Mouse (Mus musculus): ENCODE data around the gene Tgfbr2. TPM values are rescaled to one million over a fixed set of nuclear protein-coding genes. Genes with fewer than 3 reads are reported as not detected.
"Not testable (repeated sequence)": the region's sequence is repeated elsewhere in the genome, so short reads cannot be mapped to it uniquely, and the experiment has no call there.

Gene Tgfbr2
- polyA plus RNA-seq, 1 experiment from 2014 or later = 108 TPM

DNA sequence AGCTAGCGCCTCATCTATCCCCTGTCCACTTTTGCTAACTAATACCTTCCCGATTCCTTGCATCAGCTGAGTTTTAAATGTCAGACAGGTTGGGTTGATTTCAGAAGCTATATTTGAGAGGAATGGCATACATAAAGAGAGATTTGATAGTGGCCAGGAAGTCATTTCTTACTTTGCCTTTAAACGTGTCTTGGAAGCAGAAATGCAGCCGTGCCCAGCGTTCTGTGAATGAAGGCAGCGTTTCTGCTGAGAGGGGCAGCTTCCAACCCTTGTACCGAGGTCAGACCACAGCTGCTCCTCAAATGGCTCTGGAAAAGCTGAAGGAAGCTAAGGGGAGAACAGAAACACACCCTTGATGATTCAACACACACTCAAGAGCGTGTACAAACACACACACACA lies 121.2 kb downstream of the Tgfbr2 start:
- no peak for DNase-seq (ENCODE audit: low read depth, low spot score)
- no peak for ATAC-seq
- POLR2A ChIA-PET = no interaction called here
- no peak for TF ChIP-seq CTCF (IDR thresholded peaks at IDR 0.05)
- in situ Hi-C loops (cut with MboI; ENCODE audit: low pct_unique_long_range_greater_than_20kb) = no loop called here
- CTCF ChIA-PET = no interaction called here
- H3K27me3 ChIP-seq = peaks cover 4% of the 10 kb centered on the region

DNA sequence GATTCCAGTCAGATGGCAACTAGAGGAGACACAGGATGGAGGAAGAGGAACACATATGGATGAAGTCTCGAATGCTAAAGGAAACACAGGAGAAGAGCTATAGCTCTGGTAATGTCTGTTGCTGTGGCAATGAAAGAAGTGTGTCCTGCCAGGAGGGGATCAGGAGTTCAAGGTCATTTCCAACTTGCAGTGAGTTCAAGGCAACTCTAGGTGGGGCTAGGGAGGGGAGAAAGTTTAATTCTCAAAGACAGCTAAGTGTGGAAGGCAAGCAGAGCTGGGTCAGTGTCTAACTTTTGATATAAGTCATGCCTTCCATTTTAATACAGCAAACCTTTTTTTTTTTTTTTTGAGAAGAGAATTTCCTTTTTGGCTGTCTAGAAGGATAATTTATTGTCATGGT lies 125.2 kb downstream of the Tgfbr2 start:
- CTCF ChIA-PET = no interaction called here
- in situ Hi-C loops (cut with MboI; ENCODE audit: low pct_unique_long_range_greater_than_20kb) = loop anchor here (25.0 kb wide), 1 partner anchor 888 kb away; no protein-coding TSS in a partner anchor
- DNase-seq (ENCODE audit: low read depth, low spot score) = no peak

DNA sequence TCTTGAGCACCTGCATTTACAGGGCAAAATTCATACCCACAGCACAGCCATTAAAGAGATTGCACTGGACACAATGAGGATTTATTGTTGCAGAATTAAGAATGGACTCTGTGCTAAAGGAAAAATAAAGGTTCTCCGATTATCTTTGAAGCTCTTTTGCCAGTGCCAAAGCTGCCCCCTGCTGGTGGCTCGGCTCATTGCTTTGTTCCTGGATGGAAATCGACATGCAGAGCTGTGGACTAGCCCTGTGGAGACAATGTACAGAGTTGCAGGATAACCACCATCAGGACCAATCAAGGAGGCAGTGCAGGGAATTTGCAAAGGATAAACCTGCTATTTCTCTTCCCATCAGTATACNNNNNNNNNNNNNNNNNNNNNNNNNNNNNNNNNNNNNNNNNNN lies 133.4 kb downstream of the Tgfbr2 start:
- peak; percentile 94 for TF ChIP-seq CTCF (IDR thresholded peaks at IDR 0.05)
- peaks cover 17% of the 10 kb centered on the region for H3K27me3 ChIP-seq
- ATAC-seq (no peak), DNase-seq (ENCODE audit: low read depth, low spot score) (no peak)
- CTCF ChIA-PET = interaction anchor here (1.0 kb wide), 1 partner anchor 16 kb away, joined by 3 read pairs; no protein-coding TSS in a partner anchor
- POLR2A ChIA-PET = no interaction called here
- in situ Hi-C loops (cut with MboI; ENCODE audit: low pct_unique_long_range_greater_than_20kb) = loop anchor here (5.0 to 25.0 kb wide), 2 partner anchors 334 to 879 kb away; no protein-coding TSS in a partner anchor

More for the DNA sequence above, 125.2 kb downstream of the Tgfbr2 start:
- POLR2A ChIA-PET = interaction anchor here (0.7 kb wide), 1 partner anchor 889 kb away, joined by 3 read pairs; no protein-coding TSS in a partner anchor
- no peak for TF ChIP-seq CTCF (IDR thresholded peaks at IDR 0.05)
- H3K27me3 ChIP-seq = peaks cover 14% of the 10 kb centered on the region
- no peak for ATAC-seq

DNA sequence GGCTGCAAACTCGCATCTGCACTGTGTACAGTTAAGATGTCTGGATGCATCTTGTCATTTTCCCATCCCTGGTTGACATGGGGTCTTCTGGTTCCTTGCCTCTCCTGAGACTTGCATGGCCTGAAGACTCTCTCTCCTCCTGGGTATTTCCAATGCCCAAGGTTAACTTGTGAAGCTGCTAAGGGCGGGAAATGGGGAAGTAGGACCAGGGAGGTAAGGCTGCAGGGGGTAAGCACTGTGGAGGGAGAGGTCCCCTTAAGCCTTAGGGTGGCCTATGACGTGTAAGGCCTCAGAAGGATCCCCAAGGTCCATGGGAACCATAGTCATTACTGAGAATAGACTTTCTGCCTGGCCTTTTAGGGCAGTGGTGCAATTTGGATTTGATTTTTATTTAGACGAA lies 133.8 kb downstream of the Tgfbr2 start:
- ATAC-seq = no peak
- ChIA-PET POLR2A (no interaction called here), CTCF (interaction anchor here (1.0 kb wide), 1 partner anchor 17 kb away, joined by 3 read pairs; no protein-coding TSS in a partner anchor)
- DNase-seq (ENCODE audit: low read depth, low spot score) = no peak
- no peak for TF ChIP-seq CTCF (IDR thresholded peaks at IDR 0.05)
- peaks cover 17% of the 10 kb centered on the region for H3K27me3 ChIP-seq
- in situ Hi-C loops (cut with MboI; ENCODE audit: low pct_unique_long_range_greater_than_20kb) = loop anchor here (5.0 to 25.0 kb wide), 2 partner anchors 334 to 879 kb away; no protein-coding TSS in a partner anchor

DNA sequence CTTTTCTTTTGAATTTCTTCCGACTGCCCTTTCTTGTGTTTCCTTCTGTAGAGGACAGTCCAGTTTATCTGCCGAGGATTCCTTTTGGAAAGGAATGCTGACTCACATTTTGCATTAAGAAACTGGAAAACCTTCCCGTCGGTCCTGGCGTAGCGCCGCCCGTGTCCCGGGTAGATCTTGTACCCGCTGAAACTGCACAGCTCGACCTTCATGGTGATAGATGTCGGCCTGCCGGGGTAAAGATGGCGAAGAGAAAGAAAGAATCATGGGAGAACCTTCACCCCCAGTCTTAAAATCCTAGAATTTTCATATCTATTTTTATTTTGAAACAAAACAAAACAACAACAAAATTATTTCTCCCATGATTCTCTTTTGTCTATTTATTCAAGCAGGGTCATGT lies 134.3 kb downstream of the Tgfbr2 start:
- H3K27me3 ChIP-seq = peaks cover 17% of the 10 kb centered on the region
- POLR2A ChIA-PET = interaction anchor here (0.6 kb wide), 1 partner anchor 977 kb away, joined by 4 read pairs; no protein-coding TSS in a partner anchor
- DNase-seq (ENCODE audit: low read depth, low spot score); ATAC-seq; CTCF ChIA-PET: not testable (repeated sequence)
- in situ Hi-C loops (cut with MboI; ENCODE audit: low pct_unique_long_range_greater_than_20kb) = loop anchor here (5.0 to 25.0 kb wide), 2 partner anchors 334 to 879 kb away; no protein-coding TSS in a partner anchor

DNA sequence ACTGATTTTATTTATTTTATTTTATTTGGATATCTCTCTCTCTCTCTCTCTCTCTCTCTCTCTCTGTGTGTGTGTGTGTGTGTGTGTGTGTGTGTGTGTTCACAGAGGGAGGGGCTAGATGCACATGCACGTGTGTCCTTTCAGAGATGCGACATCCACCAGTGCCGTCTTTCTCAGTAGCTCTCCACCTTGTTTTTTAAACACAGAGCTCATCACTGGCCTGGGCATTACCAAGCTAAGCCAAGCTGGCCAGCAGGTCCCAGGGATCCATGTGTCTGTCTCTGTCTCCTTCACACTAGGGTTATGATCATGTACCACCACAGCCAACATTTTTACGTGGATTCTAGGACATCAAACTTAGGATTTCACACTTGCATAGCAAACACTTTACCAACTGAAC lies 135.2 kb downstream of the Tgfbr2 start:
- in situ Hi-C loops (cut with MboI; ENCODE audit: low pct_unique_long_range_greater_than_20kb) = loop anchor here (5.0 to 25.0 kb wide), 2 partner anchors 333 to 878 kb away; no protein-coding TSS in a partner anchor
- no peak for ATAC-seq
- ChIA-PET CTCF (no interaction called here), POLR2A (interaction anchor here (0.6 kb wide), 1 partner anchor 524 kb away, joined by 4 read pairs; no protein-coding TSS in a partner anchor)
- no peak for TF ChIP-seq CTCF (IDR thresholded peaks at IDR 0.05)
- peaks cover 10% of the 10 kb centered on the region for H3K27me3 ChIP-seq
- no peak for DNase-seq (ENCODE audit: low read depth, low spot score)

DNA sequence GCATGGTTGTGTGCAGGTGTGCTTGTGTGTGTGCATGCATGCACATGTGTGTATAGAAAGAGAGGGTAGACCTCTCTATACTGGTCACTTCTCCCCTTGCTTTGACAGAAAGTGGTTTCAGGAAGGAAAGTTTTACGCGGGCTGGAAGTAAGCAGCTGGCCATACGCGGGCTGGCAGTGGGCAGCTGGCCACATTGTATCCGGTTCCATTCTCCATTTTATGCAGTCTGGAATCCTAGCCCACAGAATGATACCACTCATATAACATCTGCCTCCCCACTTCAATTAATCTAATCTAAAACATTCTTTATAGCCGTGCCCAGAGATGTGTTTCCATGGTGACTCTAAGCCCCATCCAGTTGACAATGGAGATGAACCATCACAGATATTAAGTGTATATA lies 136.9 kb downstream of the Tgfbr2 start:
- ATAC-seq = no peak
- H3K27me3 ChIP-seq = peaks cover 14% of the 10 kb centered on the region
- POLR2A ChIA-PET = no interaction called here
- no peak for TF ChIP-seq CTCF (IDR thresholded peaks at IDR 0.05)
- DNase-seq (ENCODE audit: low read depth, low spot score) = no peak
- CTCF ChIA-PET = no interaction called here
- in situ Hi-C loops (cut with MboI; ENCODE audit: low pct_unique_long_range_greater_than_20kb) = loop anchor here (25.0 kb wide), 1 partner anchor 876 kb away; no protein-coding TSS in a partner anchor
